Mouse (Mus musculus): ENCODE measurements around the gene Fahd1. TPM values are rescaled to one million over a fixed set of nuclear protein-coding genes. Genes with fewer than 3 reads are reported as not detected.

Fahd1 gene
- polyA plus RNA-seq, 1 experiment = 31.1 TPM

- Histone ChIP-seq H3K4me3 (replicated peaks; ENCODE audit: insufficient read depth, low read depth, low read length) (no peak overlapping the region), H3K4me1 (ENCODE audit: control insufficient read depth, insufficient read depth, low read length) (no peaks in the 10 kb centered on the region), H3K27ac (ENCODE audit: insufficient read depth, low read length) (no peak overlapping the region), H3K27me3 (ENCODE audit: control insufficient read depth, insufficient read depth, low read length) (no peaks in the 10 kb centered on the region)
- WGBS = 53% methylated on average over 2 of the region's 2 CpGs
- no peak for TF ChIP-seq POLR2A (IDR thresholded peaks at IDR 0.05; ENCODE audit: borderline replicate concordance, insufficient read depth, low read length)
- no peak for DNase-seq
Observed at GRCm38 (mm10) chr17:24819469-24819868, 30.7 kb downstream of the Fahd1 start.

GRCm38 (mm10) chr17:24818172-24818571, 32.0 kb downstream of the Fahd1 start:
- no peaks in the 10 kb centered on the region for H3K4me1 ChIP-seq (ENCODE audit: control insufficient read depth, insufficient read depth, low read length)
- no peak overlapping the region for H3K27ac ChIP-seq (ENCODE audit: insufficient read depth, low read length)
- H3K27me3 ChIP-seq (ENCODE audit: control insufficient read depth, insufficient read depth, low read length) = no peaks in the 10 kb centered on the region
- no peak overlapping the region for H3K4me3 ChIP-seq (replicated peaks; ENCODE audit: insufficient read depth, low read depth, low read length)
- TF ChIP-seq CTCF (IDR thresholded peaks at IDR 0.05; ENCODE audit: borderline replicate concordance, insufficient read depth, low read depth, low read length) (no peak), POLR2A (IDR thresholded peaks at IDR 0.05; ENCODE audit: borderline replicate concordance, insufficient read depth, low read length) (no peak)
- 50% methylated on average over 6 of the region's 6 CpGs for WGBS
- DNase-seq = no peak

GRCm38 (mm10) chr17:24817503-24817902, 32.7 kb downstream of the Fahd1 start:
- no peak overlapping the region for H3K27ac ChIP-seq (ENCODE audit: insufficient read depth, low read length)
- no peak for DNase-seq
- 34% methylated on average over 1 of the region's 1 CpGs for WGBS
- H3K4me3 ChIP-seq (replicated peaks; ENCODE audit: insufficient read depth, low read depth, low read length) = no peak overlapping the region
- H3K4me1 ChIP-seq (ENCODE audit: control insufficient read depth, insufficient read depth, low read length) = no peaks in the 10 kb centered on the region
- H3K27me3 ChIP-seq (ENCODE audit: control insufficient read depth, insufficient read depth, low read length) = no peaks in the 10 kb centered on the region
- TF ChIP-seq POLR2A (IDR thresholded peaks at IDR 0.05; ENCODE audit: borderline replicate concordance, insufficient read depth, low read length) = no peak

GRCm38 (mm10) chr17:24815256-24815655, 34.9 kb downstream of the Fahd1 start:
- H3K27ac ChIP-seq (ENCODE audit: insufficient read depth, low read length) = no peak overlapping the region
- TF ChIP-seq POLR2A (IDR thresholded peaks at IDR 0.05; ENCODE audit: borderline replicate concordance, insufficient read depth, low read length) (no peak), CTCF (IDR thresholded peaks at IDR 0.05; ENCODE audit: borderline replicate concordance, insufficient read depth, low read depth, low read length) (no peak)
- no peak for DNase-seq
- no peak overlapping the region for H3K4me3 ChIP-seq (replicated peaks; ENCODE audit: insufficient read depth, low read depth, low read length)
- WGBS = 74% methylated on average over 5 of the region's 5 CpGs
- H3K27me3 ChIP-seq (ENCODE audit: control insufficient read depth, insufficient read depth, low read length) = no peaks in the 10 kb centered on the region
- H3K4me1 ChIP-seq (ENCODE audit: control insufficient read depth, insufficient read depth, low read length) = no peaks in the 10 kb centered on the region

- WGBS = 38% methylated on average over 2 of the region's 2 CpGs
- H3K4me1 ChIP-seq (ENCODE audit: control insufficient read depth, insufficient read depth, low read length) = no peaks in the 10 kb centered on the region
- no peak overlapping the region for H3K27ac ChIP-seq (ENCODE audit: insufficient read depth, low read length)
- no peaks in the 10 kb centered on the region for H3K27me3 ChIP-seq (ENCODE audit: control insufficient read depth, insufficient read depth, low read length)
- TF ChIP-seq CTCF (IDR thresholded peaks at IDR 0.05; ENCODE audit: borderline replicate concordance, insufficient read depth, low read depth, low read length) (no peak), POLR2A (IDR thresholded peaks at IDR 0.05; ENCODE audit: borderline replicate concordance, insufficient read depth, low read length) (no peak)
- no peak overlapping the region for H3K4me3 ChIP-seq (replicated peaks; ENCODE audit: insufficient read depth, low read depth, low read length)
- no peak for DNase-seq
Observed at GRCm38 (mm10) chr17:24812215-24812614, 37.9 kb downstream of the Fahd1 start.

- 67% methylated on average over 3 of the region's 3 CpGs for WGBS
Observed at GRCm38 (mm10) chr17:24811211-24811610, 39.0 kb downstream of the Fahd1 start.

GRCm38 (mm10) chr17:24803952-24804951, 45.9 kb downstream of the Fahd1 start, which contains the start of gene Meiob:
Gene Meiob (plus strand): TSS chr17:24804289.
- TF ChIP-seq CTCF (IDR thresholded peaks at IDR 0.05; ENCODE audit: borderline replicate concordance, insufficient read depth, low read depth, low read length) = no peak
- TF ChIP-seq POLR2A (IDR thresholded peaks at IDR 0.05; ENCODE audit: borderline replicate concordance, insufficient read depth, low read length) = no peak
- WGBS = 1% methylated on average over 71 of the region's 71 CpGs
- Histone ChIP-seq H3K27me3 (ENCODE audit: control insufficient read depth, insufficient read depth, low read length) (no peaks in the 10 kb centered on the region; the same call in 1 of the 2 replicates), H3K4me1 (ENCODE audit: control insufficient read depth, insufficient read depth, low read length) (0 out of 2 replicates have a peak, but pooled peaks cover 2% of the 10 kb centered on the region), H3K4me3 (replicated peaks; ENCODE audit: insufficient read depth, low read depth, low read length) (peak within 1 kb of the TSS; percentile 56), H3K27ac (ENCODE audit: insufficient read depth, low read length) (no peak within 1 kb of the TSS)
- peak; percentile 11 to 23 for DNase-seq

More at GRCm38 (mm10) chr17:24811211-24811610, 39.0 kb downstream of the Fahd1 start:
- H3K27me3 ChIP-seq (ENCODE audit: control insufficient read depth, insufficient read depth, low read length) = no peaks in the 10 kb centered on the region
- no peak overlapping the region for H3K4me3 ChIP-seq (replicated peaks; ENCODE audit: insufficient read depth, low read depth, low read length)
- no peak overlapping the region for H3K27ac ChIP-seq (ENCODE audit: insufficient read depth, low read length)
- TF ChIP-seq CTCF (IDR thresholded peaks at IDR 0.05; ENCODE audit: borderline replicate concordance, insufficient read depth, low read depth, low read length) (no peak), POLR2A (IDR thresholded peaks at IDR 0.05; ENCODE audit: borderline replicate concordance, insufficient read depth, low read length) (no peak)
- DNase-seq = no peak
- no peaks in the 10 kb centered on the region for H3K4me1 ChIP-seq (ENCODE audit: control insufficient read depth, insufficient read depth, low read length)

GRCm38 (mm10) chr17:24800524-24800923, 49.6 kb downstream of the Fahd1 start:
- Histone ChIP-seq H3K27ac (ENCODE audit: insufficient read depth, low read length) (no peak overlapping the region), H3K4me3 (replicated peaks; ENCODE audit: insufficient read depth, low read depth, low read length) (no peak overlapping the region), H3K27me3 (ENCODE audit: control insufficient read depth, insufficient read depth, low read length) (no peaks in the 10 kb centered on the region; the same call in 1 of the 2 replicates), H3K4me1 (ENCODE audit: control insufficient read depth, insufficient read depth, low read length) (0 out of 2 replicates have a peak, but pooled peaks cover 2% of the 10 kb centered on the region)
- no peak for DNase-seq
- no peak for TF ChIP-seq POLR2A (IDR thresholded peaks at IDR 0.05; ENCODE audit: borderline replicate concordance, insufficient read depth, low read length)
- TF ChIP-seq CTCF (IDR thresholded peaks at IDR 0.05; ENCODE audit: borderline replicate concordance, insufficient read depth, low read depth, low read length) = no peak
- 43% methylated on average over 3 of the region's 3 CpGs for WGBS

All from cerebellum, adult 2 months (tissue).